Mouse (Mus musculus): ENCODE results near the gene Npb.

Npb gene

DNA sequence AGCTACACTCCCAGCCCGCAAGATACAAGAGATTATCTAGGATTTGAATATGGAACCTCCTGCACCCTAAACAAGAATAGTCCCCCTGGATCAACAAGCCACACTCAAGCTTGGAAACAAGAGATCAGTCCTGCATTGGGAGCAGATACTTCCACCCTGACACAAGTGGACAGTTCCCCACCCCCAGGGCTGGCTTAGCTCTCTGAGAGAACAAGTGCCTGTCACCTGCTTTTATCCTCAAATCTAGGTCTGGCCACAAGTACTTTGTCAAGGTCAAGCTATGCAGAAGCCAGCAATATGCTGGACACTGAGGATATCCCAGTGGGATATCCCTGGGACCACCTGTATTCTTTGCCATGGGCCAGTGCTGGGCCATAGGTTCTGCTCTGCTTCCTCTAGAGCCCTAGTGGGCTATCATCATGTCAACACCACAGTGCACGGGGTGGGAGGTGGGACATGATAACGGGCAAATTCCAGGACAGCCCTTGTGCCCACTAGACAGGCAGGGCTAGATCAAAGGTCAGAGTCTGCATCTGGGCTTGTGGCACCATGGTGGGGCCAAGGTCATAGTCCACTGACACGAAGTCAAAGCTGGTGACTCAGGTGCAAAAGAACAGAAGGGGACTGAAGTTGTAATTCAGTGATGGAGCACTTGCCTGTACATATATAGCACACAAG, 8.5 kb downstream of the Npb start:
- peak in 1 of 2 experiments; percentile 16 for DNase-seq

DNA sequence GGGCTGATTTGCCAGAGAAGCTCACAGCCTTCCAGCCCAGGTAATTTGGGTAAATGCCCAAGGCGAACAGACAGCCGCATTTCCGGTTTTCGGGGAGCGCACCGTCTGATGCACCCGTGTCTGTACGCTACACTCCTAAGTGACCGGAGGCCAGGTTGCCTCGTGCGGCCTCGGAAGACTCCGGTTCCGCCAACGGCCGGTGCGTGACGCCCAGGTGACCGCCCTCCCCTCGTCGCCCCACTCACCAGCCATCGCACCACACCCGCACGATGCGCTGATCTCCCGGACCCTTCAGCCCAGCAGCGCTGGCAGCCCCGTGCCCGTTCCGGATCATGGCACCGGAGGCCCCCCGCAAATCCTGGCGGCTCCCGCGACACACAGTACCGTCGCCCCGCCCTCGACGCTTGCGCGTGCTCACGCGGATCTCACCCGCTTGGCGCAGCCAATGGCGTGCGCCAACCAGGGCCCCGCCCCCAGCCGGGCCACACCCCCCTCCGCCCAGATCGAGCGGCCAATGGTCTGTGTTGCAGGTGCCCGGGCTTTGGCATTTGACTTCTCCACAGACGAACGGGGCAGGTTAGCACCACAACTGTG, 9.3 kb downstream of the Npb start, which contains the start of gene Pcyt2:
Gene Pcyt2, minus strand, starts transcription at position 418 of the 594 bp plus-strand sequence.
- peak; percentile 92 to 95 for DNase-seq

DNA sequence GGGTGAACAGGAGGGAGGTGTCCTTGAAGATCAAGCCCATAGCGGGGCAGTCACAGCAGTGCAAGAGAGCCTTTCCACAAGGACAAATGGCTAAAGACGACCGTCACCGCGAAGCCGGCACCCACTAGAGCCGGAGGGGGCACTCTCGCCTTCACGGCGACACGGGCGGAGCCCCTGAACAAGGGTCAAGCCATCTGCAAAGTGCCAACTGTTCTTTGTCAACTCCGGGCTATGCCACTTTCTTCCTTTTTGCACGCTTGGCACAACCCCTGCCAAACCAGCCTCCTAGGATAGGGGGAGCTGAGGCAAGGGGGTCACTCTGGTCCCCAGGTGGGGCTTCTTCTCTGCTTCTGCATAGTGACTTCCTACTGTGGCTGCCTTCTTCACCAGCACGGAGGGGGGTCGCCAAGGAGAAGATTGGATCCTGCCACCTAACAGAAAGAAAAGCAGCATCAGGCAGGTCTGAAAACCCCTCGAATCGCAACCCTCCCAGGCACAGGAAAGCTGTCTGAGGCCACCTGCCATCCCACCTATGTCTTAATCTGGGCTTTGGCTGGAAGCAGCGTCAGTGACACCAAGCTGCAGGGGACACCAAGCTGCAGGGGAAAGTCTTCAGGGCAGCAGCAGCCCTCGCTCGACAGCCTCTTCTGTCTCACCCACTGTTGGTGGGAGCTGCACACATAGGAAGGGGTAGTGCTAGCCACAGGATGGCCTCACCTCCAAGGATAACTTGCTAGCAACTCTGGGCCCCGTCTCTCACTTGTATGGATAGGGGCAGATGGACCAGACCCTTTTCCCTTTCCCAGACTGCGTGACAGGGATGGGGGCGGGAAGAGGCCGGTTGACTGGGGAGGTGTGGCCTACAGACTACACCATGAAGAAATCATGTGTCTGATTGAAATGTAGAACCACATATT, 10.6 kb downstream of the Npb start:
- peak in 1 of 2 experiments; percentile 13 for DNase-seq

DNA sequence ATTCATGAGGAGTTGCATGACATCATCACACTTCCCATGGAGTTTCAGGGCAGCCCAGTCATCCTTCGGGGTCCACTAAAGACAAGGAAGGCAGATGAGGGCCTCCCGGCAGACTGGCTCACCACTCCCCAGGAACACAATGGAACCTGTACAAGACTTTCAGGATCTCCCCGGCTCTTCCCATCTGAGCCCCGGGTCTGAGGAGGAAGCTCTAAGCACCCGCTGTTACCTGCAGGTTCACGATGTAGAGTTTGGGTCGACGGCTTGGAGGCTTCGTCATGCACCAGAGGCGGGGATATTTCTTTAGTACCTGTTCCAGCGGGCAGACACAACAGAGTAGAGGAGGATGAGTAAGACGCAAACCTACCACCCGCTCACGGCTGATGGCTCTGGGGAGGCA, 11.9 kb downstream of the Npb start:
- no peak for DNase-seq

DNA sequence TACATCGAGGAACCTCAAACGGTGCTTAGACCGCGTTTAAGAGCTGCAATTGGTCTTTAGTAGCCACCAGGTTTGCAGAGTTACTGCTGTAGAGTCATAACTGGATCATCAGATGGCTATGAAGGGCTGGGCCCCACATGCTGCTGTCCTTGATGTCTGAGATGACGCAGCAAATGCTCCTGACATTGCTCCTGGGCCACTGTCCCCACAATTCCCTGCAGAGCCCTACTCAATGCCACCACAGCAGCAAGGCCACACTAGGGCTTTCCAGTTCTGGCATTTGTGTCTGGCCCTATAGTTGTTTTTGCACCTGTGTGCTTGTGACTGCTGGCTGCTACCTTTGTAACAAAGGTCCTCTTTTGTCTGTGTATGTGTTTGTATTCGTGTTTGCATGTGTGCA, 14.5 kb downstream of the Npb start:
- DNase-seq, result peak in 1 of 2 experiments; percentile 2

DNA sequence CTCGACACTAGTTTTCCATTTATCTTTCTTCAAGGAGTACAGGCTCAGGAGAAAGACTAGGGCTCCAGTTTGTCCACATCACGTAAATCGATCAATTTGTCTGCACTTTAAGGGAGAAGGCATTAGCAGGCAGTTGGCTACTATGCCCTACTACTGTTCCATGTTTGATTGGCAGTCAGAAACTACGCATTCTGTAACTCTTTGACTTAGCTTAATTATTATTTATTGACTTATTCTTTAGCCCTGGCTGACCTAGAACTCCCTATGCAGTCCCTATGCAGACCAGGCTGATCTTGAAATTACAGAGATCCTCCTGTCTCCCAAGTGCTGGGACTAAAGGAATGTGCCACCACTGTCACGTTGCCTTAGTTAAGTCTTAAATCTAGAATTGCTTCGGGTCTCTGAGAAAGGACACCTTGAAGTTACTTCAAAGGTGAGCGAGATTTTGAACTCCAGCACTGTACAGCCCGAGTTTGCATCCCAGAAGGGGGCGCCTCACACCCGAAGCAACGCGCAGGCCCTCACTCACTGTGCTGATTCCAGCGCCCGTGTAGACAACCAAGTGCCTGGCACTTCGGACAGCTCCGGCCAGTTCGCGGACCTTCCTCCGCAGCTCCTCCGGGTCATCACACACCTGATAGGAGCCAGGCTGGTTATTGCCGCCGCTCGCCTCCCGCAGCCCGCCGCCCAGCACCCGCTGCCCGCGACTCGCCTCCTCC, 15.8 kb downstream of the Npb start:
- DNase-seq, result peak; percentile 79 to 81

DNA sequence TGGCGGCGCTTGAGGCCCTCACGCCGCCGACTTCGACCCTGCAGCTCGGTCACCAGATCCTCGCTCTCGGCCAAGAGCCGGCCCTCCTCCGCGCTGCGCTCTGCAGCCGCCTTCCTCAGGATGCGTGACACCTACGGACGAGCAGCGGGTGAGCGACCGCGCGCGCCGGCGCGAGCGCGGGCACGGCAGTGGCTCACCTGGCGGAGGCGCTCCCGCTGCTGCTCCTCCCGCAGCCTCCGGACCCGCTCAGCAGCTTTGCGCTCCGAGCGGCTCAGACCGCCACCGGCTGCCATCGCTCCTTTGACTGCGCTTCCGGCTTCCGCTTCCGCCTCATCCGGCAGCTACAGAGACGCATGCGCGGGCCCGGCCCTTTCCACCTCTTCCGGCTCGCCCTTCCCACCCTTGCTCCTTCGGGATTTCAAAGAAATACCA, 16.4 kb downstream of the Npb start:
- DNase-seq, result peak; percentile 83 to 90

DNA sequence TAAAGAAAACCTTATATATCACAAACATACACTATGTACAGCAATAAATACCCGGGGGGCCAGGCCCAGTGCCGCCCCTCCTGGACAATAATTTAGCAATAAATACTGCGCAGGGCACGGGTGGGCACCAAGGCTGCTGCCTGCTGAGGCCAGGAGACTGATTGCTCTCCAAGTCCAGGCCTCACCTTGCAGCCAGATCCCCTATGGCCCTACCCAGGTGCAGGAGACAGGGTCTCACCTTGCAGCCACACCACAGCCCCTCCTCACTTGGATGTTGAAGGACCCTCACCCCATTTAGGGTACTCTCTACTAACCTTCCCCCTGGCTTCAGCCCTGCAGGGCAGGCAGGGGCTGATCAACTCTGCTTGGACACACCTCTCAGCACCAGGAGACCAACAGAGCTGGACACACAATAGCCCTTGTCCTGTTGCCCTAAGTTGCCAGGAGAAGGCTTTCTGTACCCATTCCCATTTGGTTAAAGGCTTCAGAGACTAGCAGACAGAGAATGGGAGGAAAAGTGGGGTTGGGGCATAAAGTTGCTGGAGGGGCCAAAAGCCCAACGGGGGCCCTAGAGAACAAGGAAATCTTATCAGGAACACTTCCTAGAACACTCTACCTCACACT, 17.0 kb downstream of the Npb start, which contains the start of gene Sirt7:
Gene Sirt7, minus strand, starts transcription at position 89 of the 624 bp plus-strand sequence.
- peak in 1 of 2 experiments; percentile 42 for DNase-seq

DNA sequence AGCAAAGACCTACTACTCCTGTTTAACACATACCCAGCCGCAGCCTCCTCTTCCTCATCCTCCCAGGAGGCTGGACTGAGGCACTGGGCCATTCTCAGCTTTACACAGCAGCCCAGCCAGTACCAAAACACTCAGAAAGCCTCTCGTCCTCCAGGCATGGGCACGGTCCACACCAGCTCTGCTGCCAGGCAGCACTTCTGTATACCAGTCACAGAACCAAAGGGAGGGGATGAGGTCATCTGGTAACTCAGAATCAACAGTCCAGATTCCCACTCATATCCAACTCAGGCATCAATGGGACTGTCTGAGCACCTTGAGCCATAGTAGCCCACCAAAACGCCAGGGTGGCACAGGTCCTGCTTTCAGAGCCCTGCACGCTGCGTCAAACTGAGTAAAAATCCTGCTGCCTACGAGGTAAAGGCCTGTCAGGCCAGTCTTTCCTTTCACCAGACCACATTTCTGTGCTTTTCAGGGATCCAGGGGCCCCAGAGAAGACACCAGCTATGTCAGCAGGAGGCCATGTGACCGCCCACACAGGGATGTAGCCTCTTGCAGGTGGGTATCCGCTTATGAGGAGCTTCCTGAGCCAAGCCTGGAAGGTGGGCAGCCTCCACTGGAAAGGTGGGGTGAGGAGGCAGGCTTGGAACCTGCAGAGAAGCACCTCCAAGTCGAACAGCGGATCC, 18.6 kb downstream of the Npb start:
- DNase-seq, result peak in 1 of 2 experiments; percentile 24

DNA sequence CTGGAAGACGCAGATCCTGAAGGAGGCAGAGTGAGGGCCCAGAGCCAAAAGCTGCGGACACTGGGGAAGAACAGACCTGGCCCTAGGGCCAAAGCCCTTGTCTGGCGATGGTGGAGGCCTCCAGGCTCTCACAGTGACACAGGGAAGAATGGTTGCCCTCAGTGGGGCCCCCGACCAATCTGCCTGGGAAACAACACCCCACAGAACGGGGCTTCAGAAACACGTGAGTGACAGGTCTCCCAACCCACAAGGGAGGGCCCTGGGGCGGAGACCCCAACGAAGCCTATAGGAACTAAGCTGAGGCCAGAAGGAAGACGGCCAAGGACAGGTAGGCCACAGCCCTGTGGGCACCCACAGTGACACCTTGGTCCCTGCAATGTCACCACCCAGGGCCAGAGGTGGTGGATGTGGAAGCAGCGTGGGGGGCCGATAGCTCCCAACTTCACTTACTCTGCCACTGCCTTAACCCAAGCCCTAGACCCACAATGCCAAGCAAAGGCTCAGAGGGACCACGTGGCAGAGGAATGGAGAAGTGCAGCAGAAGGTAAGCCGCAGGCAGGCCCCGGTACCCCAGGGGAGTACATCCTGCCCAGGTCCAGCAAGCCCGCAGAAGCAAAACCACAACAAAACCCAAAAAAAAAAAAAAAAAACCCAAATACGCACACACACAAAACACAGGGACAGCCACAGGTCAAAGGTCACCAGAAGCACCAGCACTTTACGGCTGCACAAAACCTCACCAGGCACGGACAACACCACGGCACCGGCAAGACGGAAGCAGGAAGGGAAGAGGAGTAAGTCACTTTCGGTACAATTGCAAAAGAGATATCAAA, 19.4 kb downstream of the Npb start:
- peak; percentile 66 to 78 for DNase-seq

DNA sequence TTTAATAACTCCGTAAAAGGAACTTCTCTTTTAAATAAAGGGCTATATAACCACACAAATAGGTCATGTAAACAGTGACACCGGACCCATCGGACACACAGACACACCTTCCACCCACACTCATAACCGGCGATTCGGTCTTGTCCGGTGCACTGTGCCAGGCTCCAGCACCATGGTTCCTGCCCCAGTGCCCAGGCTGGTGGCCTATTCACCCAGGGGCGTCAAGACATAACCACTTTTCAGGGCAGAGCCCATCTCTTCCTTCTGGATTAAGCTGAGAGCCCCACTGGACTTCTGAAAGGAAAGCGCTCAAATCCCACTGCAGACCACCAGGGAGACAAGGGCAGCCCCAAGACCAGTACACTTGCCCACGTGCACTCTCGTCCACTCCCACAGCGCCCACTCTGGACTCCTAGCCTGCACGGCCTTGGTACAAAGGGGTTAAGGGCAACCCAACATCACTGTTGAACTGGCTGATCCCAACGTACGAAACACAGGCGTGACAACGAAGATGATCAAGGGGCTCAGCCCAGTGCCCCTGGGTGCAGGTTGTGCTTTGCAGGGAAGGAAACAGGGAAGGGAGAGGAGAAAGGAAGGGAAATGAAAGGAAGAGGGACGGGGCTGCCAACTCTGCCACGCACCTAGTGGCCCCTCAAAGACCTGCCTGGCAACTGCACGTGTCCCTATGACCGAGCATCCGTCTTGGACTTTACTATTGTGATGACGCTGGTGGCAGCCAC, 20.5 kb downstream of the Npb start:
- DNase-seq, result peak in 1 of 2 experiments; percentile 35

DNA sequence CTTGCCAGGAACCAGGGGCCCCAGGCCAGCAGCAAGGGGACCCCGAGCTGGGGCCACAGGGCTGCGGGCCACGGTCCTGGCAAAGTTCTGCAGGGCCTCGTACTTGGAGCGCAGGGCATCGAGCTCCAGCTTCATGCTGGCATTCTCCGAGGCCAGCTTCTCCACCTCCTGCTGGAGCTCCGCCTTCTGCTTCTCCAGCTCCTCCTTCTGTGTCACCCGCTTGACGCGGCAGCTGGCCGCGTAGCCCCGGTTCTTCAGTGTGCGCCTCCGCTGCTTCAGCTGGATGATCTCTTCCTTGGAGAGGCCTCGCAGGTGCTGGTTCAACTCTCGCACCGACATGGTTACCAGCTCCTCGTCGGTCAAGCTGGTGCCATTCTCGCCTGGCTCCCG, 21.1 kb downstream of the Npb start:
- DNase-seq, result peak; percentile 74 to 84

DNA sequence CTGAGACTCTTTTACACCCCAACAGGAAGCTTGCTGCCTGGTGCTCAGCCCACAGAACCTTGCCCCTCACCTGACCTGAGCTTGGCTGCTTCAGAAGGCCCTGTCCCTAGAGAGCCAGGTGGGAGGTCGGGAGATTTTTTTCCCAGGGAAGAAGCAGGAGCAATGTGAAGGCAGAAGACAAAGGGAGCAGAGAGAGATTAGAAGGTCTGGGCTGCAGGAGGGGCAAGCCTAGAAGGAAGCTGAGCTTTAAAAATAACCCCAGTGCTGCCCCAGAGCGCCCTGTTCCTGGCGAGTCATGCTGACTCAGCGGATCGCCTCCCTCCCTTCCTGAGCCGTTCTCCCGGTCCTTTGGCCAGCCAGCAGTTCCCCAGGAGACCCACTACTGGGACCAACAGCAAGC, 21.6 kb downstream of the Npb start:
- peak in 1 of 2 experiments; percentile 47 for DNase-seq

DNA sequence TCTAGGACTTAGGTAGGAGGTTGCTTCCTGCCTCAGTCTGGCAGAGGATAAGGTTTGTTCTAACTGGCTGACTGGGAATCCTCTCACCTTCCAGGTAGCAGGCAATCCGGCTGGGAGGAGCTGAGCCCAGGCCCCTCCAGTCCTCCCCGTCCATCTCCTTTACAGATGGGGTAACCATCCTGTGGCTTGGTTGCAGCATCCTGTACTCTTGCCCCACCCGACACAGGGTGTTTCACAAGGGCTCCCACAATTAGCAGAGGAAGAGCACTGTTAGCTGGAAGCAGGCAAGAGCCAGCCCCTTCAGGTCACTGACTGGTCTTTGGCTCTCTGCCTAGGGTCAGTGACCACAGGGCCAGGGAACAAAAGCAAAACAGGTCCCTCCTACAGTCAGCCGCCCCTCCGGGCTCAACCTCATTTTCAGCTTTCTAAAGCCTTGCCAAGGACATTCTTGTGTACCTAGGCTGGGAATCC, 22.2 kb downstream of the Npb start:
- no peak for DNase-seq

DNA sequence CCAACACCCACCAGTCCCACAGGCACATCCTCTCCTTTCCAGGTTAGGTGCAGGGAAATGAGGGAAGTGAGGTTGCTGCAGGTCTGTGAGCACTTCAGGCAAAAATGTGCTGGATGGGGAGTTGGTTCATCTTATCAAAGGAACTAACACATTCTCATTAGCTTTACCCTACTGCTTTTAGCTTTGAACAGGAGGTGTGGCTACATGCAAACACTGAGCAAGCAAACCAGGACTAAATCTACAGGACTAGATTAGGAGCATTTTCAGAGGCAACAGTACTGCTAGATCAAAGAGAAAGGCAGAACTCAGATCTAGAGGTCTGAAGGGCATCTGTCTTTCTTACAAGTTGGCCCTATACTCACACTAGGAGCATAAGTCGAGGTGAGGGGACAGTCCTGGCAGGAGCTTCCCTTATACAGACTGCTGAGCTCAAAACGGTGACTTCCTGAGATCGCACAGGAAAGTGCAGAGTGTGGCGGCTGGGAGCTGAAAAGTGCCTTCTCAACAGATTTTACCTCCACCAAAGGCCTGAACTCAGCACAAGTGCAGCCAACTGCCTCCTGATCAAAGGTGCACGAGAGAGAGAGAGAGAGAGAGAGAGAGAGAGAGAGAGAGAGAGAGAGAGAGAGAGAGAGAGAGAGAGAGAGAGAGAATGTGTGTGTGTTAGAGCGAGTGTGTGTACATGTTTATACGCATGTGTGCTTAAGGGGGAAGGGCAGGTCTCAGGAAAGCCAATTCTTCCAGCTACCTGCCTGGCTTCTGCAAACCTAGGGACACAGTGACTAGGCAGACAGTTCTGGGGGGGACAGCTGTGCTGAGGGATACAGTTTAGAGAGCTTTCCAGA, 22.8 kb downstream of the Npb start:
- peak; percentile 33 to 45 for DNase-seq

DNA sequence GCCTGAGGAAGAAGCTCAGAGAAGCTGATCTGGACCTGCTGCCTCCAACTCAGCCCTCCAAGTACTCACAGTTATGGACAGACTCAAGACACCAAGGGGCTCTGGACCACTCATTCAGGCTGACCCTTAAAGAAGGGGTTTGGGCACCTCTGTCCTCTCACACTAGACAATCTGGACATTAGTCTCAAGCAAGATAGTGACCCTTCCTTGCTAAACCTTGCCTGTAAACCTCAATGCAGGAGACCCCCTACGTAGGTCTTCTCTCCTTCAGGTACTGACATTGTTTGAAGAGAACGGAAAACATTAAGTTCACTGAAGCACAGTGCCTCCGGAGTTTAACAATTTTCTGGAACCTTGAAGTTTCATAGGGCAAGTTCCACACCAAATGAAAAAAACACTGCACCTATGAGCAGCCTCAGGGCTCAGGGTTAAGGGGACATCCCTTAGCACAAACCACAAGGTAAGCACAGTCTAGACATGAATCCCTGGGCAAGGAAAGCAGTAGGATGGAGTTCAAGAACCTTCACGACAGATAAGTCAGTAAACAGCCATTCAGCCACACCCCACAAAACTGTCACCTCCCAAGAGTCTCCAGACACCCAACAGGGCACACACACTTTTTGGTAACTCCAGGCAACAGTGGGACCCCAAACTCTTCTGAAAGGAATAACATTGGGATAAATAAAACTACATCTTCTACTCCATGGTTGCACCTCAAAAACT, 23.6 kb downstream of the Npb start:
- no peak for DNase-seq

DNA sequence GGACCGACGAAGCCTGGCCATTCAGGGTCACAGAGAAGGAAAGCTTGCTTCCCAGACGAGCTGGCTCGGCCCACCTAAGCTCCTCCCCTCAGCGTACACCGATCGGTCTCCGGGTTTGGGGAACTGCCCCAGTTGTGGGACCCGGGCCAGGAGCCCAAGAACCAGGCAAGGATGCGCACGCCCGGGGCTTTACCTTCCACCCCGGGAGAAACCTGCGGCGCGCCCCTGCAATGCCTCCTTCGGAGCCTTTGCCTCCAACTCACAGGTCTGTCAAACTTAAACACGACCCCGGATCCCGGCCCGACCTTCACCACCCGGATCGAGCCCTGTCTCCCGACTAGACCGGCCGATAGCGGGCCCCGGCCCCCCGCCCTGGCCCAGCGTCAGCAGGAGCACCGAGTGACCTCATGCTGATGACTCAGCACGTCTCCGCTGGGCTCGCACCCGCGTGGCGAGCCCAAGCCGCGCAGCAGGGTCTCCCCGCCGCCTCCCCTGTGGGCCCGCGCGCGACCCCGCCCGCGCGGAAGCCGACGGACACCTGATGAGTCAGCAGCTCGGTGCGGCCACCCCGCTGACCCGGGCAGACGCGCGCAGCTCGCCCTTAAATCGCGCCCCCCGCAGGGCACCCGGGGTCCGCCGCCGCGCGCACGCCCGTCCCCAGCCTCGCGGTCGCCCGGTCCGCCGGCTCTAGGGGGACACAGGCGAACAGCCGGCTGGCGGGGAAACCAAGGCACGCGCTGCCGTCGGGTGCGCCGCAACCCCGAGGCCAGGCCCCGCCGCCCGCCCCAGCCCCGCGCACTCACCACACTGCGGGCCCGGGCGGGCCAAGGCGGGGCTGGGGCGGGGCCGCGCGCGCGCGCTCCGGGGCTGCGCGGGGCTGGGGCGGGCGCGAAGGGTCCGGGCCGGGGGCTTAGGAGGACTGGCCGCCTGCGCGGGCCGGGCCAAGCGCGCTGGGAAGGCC, 24.6 kb downstream of the Npb start:
- DNase-seq, result peak; percentile 40 to 65

Measured in thymus, postnatal 36 days (tissue).